Mouse (Mus musculus): ENCODE measurements around the gene Tex26.

- TF ChIP-seq CTCF (IDR thresholded peaks at IDR 0.05; ENCODE audit: low read depth): peak; percentile 48; the same call in 1 of the 2 replicates
- no peak for TF ChIP-seq EP300 (optimal IDR thresholded peaks at IDR 0.05)
Measured at GRCm38 (mm10) chr5:149447733-149448132, 8.3 kb downstream of the Tex26 start.
